ENCODE assay signal across 8 mouse cellular contexts in the genomic region with DNA sequence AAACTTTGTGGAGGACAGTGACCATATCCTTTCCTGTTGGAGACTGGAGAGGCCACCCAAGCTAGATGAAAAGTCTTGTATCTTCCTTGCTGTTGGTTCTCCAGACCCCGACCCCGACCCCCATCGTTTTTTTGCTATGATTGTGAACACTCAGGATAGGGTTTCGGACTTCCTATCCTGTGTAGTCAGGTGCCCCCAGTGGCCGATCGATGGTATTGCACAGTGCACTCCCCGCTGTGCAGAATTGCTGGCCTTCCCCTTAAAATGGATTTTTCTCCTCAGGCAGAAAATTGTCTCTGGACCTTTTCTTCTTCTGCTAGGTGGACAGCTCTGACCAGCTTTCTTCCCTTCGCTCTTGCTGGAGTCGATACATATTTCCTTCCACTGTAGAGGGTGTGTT. TPM values are rescaled to one million over a fixed set of nuclear protein-coding genes. Genes with fewer than 3 reads are reported as not detected.
DNase-seq lines count a peak whose midpoint lies in the region; ATAC-seq and TF ChIP-seq lines count a peak whose summit lies in the region.

No protein-coding gene starts in this region.

- H3K27ac ChIP-seq in heart, adult 2 months: no peak overlapping the region
- no peak overlapping the region for H3K27ac ChIP-seq in heart, embryonic 12.5 days (ENCODE audit: poor library complexity, severe bottlenecking)
- H3K27ac ChIP-seq in midbrain, postnatal 0 days (ENCODE audit: low read depth, low read length): no peak overlapping the region

- no peak overlapping the region for H3K9ac ChIP-seq in heart, adult 2 months (ENCODE audit: low read depth, low read length)
- H3K9ac ChIP-seq in heart, embryonic 12.5 days: no peak overlapping the region
- no peak overlapping the region for H3K9ac ChIP-seq in midbrain, postnatal 0 days (replicated peaks; ENCODE audit: low read length, poor library complexity, severe bottlenecking)

- no peak for TF ChIP-seq POLR2A in heart, adult 2 months (IDR thresholded peaks at IDR 0.05; ENCODE audit: insufficient read depth, low read depth, low read length)

- no peak overlapping the region for H3K4me2 ChIP-seq in heart, embryonic 12.5 days
- H3K4me2 ChIP-seq in midbrain, postnatal 0 days (ENCODE audit: low read depth, low read length, poor library complexity, severe bottlenecking): no peak overlapping the region

- H3K27me3 ChIP-seq in heart, adult 2 months (ENCODE audit: control insufficient read depth, insufficient read depth, low read length): no peaks in the 10 kb centered on the region
- peaks cover 9% of the 10 kb centered on the region; the same call in 1 of the 2 replicates for H3K27me3 ChIP-seq in heart, embryonic 12.5 days (replicated peaks)
- H3K27me3 ChIP-seq in midbrain, postnatal 0 days (ENCODE audit: insufficient read depth, low read length): no peaks in the 10 kb centered on the region; the same call in 1 of the 2 replicates

- peaks cover 3% of the 10 kb centered on the region; the same call in 1 of the 2 replicates for H3K9me3 ChIP-seq in heart, embryonic 12.5 days (replicated peaks)
- no peaks in the 10 kb centered on the region for H3K9me3 ChIP-seq in midbrain, postnatal 0 days (ENCODE audit: low read length)

- H3K79me2 ChIP-seq in heart, adult 2 months (replicated peaks; ENCODE audit: control insufficient read depth, insufficient read depth, low read length): no peaks in the 10 kb centered on the region

- ATAC-seq in heart, embryonic 12.5 days (ENCODE audit: insufficient number of reproducible peaks, low FRiP score): no peak
- no peak for ATAC-seq in midbrain, postnatal 0 days (ENCODE audit: low FRiP score)

- WGBS in heart, adult 2 months: 25% methylated on average over 9 of the region's 9 CpGs
- WGBS in heart, embryonic 12.5 days: 23% methylated on average over 9 of the region's 9 CpGs
- WGBS in midbrain, postnatal 0 days: 23% methylated on average over 9 of the region's 9 CpGs

- no peak for TF ChIP-seq EP300 in heart, adult 2 months (IDR thresholded peaks at IDR 0.05; ENCODE audit: insufficient read depth, low read depth, low read length)

- no peaks in the 10 kb centered on the region for H3K4me1 ChIP-seq in heart, adult 2 months (ENCODE audit: control insufficient read depth, insufficient read depth, low read length)
- no peaks in the 10 kb centered on the region for H3K4me1 ChIP-seq in heart, embryonic 12.5 days (replicated peaks)
- no peaks in the 10 kb centered on the region for H3K4me1 ChIP-seq in midbrain, postnatal 0 days (ENCODE audit: insufficient read depth, low read length)

- DNase-seq in heart, adult 2 months: peak in 1 of 2 experiments; percentile 30
- peak; percentile 43 for DNase-seq in right cerebral cortex, postnatal 14 days
- no peak for DNase-seq in right cerebral cortex, postnatal 36 days (ENCODE audit: low spot score in 2 of 2)
- peak; percentile 11 for DNase-seq in c-Kit-positive CD71-positive TER-119-positive erythroid progenitor cells, embryonic 14.5 days (ENCODE audit: low spot score)
- DNase-seq in midbrain, postnatal 0 days (ENCODE audit: low spot score): peak; percentile 66
- DNase-seq in spleen, postnatal 4 days (ENCODE audit: low spot score in 2 of 2): no peak
- DNase-seq in heart, adult 9 months (ENCODE audit: low spot score in 2 of 2): no peak

- intact Hi-C loops in heart, adult 2 months (cut with DNase I): loop anchor here (5.0 kb wide), 1 partner anchor 34 kb away; no protein-coding TSS in a partner anchor

- H3K4me3 ChIP-seq in heart, adult 2 months: no peak overlapping the region
- no peak overlapping the region for H3K4me3 ChIP-seq in heart, embryonic 12.5 days
- H3K4me3 ChIP-seq in midbrain, postnatal 0 days (ENCODE audit: low read depth, low read length): no peak overlapping the region

- no peaks in the 10 kb centered on the region for H3K36me3 ChIP-seq in heart, adult 2 months (ENCODE audit: control insufficient read depth, insufficient read depth, low read length)
- H3K36me3 ChIP-seq in heart, embryonic 12.5 days: no peaks in the 10 kb centered on the region
- H3K36me3 ChIP-seq in midbrain, postnatal 0 days (ENCODE audit: insufficient read depth, low read length): no peaks in the 10 kb centered on the region

- TF ChIP-seq CTCF in heart, adult 2 months (IDR thresholded peaks at IDR 0.05): peak; percentile 92
- peak; percentile 87 for TF ChIP-seq CTCF in midbrain, postnatal 0 days (IDR thresholded peaks at IDR 0.05)

RNA-seq across cellular contexts. Expression of a gene that starts 22.5 kb away (rescaled TPM):
- total RNA-seq in heart, adult 2 months (2021): not detected
- polyA plus RNA-seq in heart, adult 2 months (2012; rRNA removed): not detected in 2 replicates
- polyA plus RNA-seq in heart, embryonic 12.5 days (2016; fragmentation: Nextera tagmentation; extraction: Ambion mirVana): 0.10 TPM in 2 replicates
- 41.1 and 48.0 TPM in 2 replicates for total RNA-seq in midbrain, postnatal 0 days (2014; rRNA removed)
- polyA plus RNA-seq in midbrain, postnatal 0 days (2015; fragmentation: Nextera tagmentation; extraction: Ambion mirVana): 18.1 and 20.3 TPM in 2 replicates

RNA-seq across cellular contexts. Expression of a gene that starts 31.9 kb away (rescaled TPM):
- 1 to 10 TPM in 1 of 2 experiments, under 1 TPM in 1; 0.65 to 1.3 TPM for total RNA-seq in heart, adult 2 months (2021)
- polyA plus RNA-seq in heart, adult 2 months (2012; rRNA removed): 2.2 and 3.0 TPM in 2 replicates
- polyA plus RNA-seq in heart, embryonic 12.5 days (2016; fragmentation: Nextera tagmentation; extraction: Ambion mirVana): 16.3 and 16.6 TPM in 2 replicates
- total RNA-seq in midbrain, postnatal 0 days (2014; rRNA removed): 14.9 and 19.9 TPM in 2 replicates
- polyA plus RNA-seq in midbrain, postnatal 0 days (2015; fragmentation: Nextera tagmentation; extraction: Ambion mirVana): 4.7 TPM in 2 replicates

Comparison
In these comparisons a context has a peak if more than half of its experiments do, and no peak if none do; other contexts are left out.
1. DNase-seq: peak in right cerebral cortex, postnatal 14 days (single experiment), c-Kit-positive CD71-positive TER-119-positive erythroid progenitor cells, embryonic 14.5 days (single experiment) and midbrain, postnatal 0 days (single experiment); none in right cerebral cortex, postnatal 36 days (0 of 2), spleen, postnatal 4 days (0 of 2) and heart, adult 9 months (0 of 2).
2. RNA of a gene that starts 22.5 kb away (polyA plus RNA-seq): 18.1 to 20.3 TPM in midbrain, postnatal 0 days; 0.10 TPM in heart, embryonic 12.5 days and not detected in heart, adult 2 months; every median in the first group is over 10 times any median in the second.